Mouse (Mus musculus) ES-E14 (cell line): ENCODE results near the gene Cradd.

Experiments
- MAFK ChIP-seq: IDR thresholded peaks from 2 replicates; pipeline ENCODE4 v1.6.1; 2014; ENCODE audit warnings: mild to moderate bottlenecking, low read depth, low read length, inconsistent platforms; ENCODE audit not compliant: insufficient read depth
- ZC3H11A ChIP-seq: IDR thresholded peaks from 2 replicates; pipeline ENCODE4 v1.6.1; 2012; ENCODE audit warnings: low read depth, mild to moderate bottlenecking, inconsistent platforms, low read length, borderline replicate concordance

DNA sequence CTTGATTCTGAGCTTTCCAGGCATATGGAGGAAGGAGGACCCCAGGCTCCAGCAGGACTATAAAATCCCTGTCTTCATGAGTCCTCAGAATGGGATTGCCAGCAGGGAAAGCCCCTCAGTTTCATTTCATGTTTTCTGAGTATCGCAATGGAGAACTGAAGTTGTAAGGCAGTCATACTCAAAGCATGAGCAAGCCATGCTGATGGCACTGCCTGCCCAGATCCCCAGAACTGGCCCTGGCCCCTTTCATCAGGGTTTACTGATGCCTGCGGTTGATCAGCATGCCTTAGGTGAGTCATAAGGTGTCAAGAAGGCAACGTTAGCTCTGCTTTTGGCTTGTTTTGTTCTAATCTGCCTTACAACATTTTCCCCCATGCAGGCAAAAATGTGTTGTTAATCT, 48.0 kb upstream of the Cradd start:
- TF ChIP-seq MAFK (no peak), ZC3H11A (no peak)
